ENCODE assay signal across 20 mouse cellular contexts in genomic region chr3:121982450-121982849, GRCm38 (mm10). TPM values are rescaled to one million over a fixed set of nuclear protein-coding genes. Genes with fewer than 3 reads are reported as not detected.
A peak's percentile ranks its signal among the peaks of the same experiment; 100 is the strongest.
DNase-seq lines count a peak whose midpoint lies in the region; ATAC-seq and TF ChIP-seq lines count a peak whose summit lies in the region.
"Had no signal": no experiment of that assay in that cellular context is flagged by ENCODE, and none has a peak within 500 bp of the region (broad histone marks: within the 10 kb centered on the region; RNA-seq: fewer than 3 reads in every experiment).

No protein-coding gene starts in this region.

- no peak overlapping the region for H3K4me3 ChIP-seq in kidney, embryonic 15.5 days (replicated peaks)
- no peak overlapping the region for H3K4me3 ChIP-seq in liver, postnatal 0 days (ENCODE audit: low read depth, low read length)
- no peak overlapping the region for H3K4me3 ChIP-seq in intestine, postnatal 0 days (ENCODE audit: low read depth, low read length)
- H3K4me3 ChIP-seq: forebrain, embryonic 15.5 days; hindbrain, embryonic 12.5 days; midbrain, embryonic 13.5 days; neural tube, embryonic 13.5 days had no signal

- peak overlapping the region; percentile 41; the same call in 1 of the 2 replicates for H3K27ac ChIP-seq in kidney, embryonic 15.5 days
- H3K27ac ChIP-seq in liver, postnatal 0 days (ENCODE audit: low read depth): no peak overlapping the region
- no peak overlapping the region for H3K27ac ChIP-seq in intestine, postnatal 0 days (ENCODE audit: low read depth, low read length)
- H3K27ac ChIP-seq: forebrain, embryonic 15.5 days; hindbrain, embryonic 12.5 days; liver, embryonic 14.5 days; midbrain, embryonic 13.5 days; stomach, postnatal 0 days had no signal

- no peak overlapping the region for H3K4me2 ChIP-seq in kidney, embryonic 15.5 days
- H3K4me2 ChIP-seq in liver, postnatal 0 days (ENCODE audit: low read depth, low read length): no peak overlapping the region
- H3K4me2 ChIP-seq in intestine, postnatal 0 days (replicated peaks; ENCODE audit: low read depth): no peak overlapping the region
- H3K4me2 ChIP-seq: forebrain, embryonic 15.5 days; hindbrain, embryonic 12.5 days; midbrain, embryonic 13.5 days; neural tube, embryonic 13.5 days had no signal

- ATAC-seq in kidney, embryonic 15.5 days (replicated peaks; ENCODE audit: low FRiP score): no peak
- no peak for ATAC-seq in liver, postnatal 0 days
- no peak for ATAC-seq in intestine, postnatal 0 days
- ATAC-seq: forebrain, embryonic 15.5 days; inflammation-experienced regulatory T-cells, adult 6 months; midbrain, embryonic 13.5 days had no signal

- WGBS in kidney, embryonic 15.5 days: 73% methylated on average over 4 of the region's 4 CpGs
- 41% methylated on average over 4 of the region's 4 CpGs for WGBS in liver, postnatal 0 days (ENCODE audit: insufficient replicate concordance)
- WGBS in intestine, postnatal 0 days: 68% methylated on average over 4 of the region's 4 CpGs

- H3K36me3 ChIP-seq in kidney, embryonic 15.5 days: peaks cover 18% of the 10 kb centered on the region; the same call in 1 of the 2 replicates
- H3K36me3 ChIP-seq in liver, postnatal 0 days (replicated peaks; ENCODE audit: insufficient read depth, low read length): peaks cover 6% of the 10 kb centered on the region; the same call in 1 of the 2 replicates
- no peaks in the 10 kb centered on the region for H3K36me3 ChIP-seq in intestine, postnatal 0 days (ENCODE audit: control insufficient read depth, insufficient read depth)
- H3K36me3 ChIP-seq: forebrain, embryonic 15.5 days; hindbrain, embryonic 12.5 days; midbrain, embryonic 13.5 days; neural tube, embryonic 13.5 days had no signal

- no peaks in the 10 kb centered on the region for H3K27me3 ChIP-seq in kidney, embryonic 15.5 days
- no peaks in the 10 kb centered on the region for H3K27me3 ChIP-seq in liver, postnatal 0 days (ENCODE audit: insufficient read depth, low read length)
- H3K27me3 ChIP-seq in intestine, postnatal 0 days (replicated peaks; ENCODE audit: control insufficient read depth, insufficient read depth, low read length): no peaks in the 10 kb centered on the region
- H3K27me3 ChIP-seq: CH12.LX; forebrain, embryonic 15.5 days; hindbrain, embryonic 12.5 days; midbrain, embryonic 13.5 days; neural tube, embryonic 13.5 days had no signal

- H3K4me1 ChIP-seq in kidney, embryonic 15.5 days: no peaks in the 10 kb centered on the region
- peaks cover 3% of the 10 kb centered on the region; the same call in 1 of the 2 replicates for H3K4me1 ChIP-seq in liver, postnatal 0 days (ENCODE audit: insufficient read depth)
- no peaks in the 10 kb centered on the region for H3K4me1 ChIP-seq in intestine, postnatal 0 days (replicated peaks; ENCODE audit: control insufficient read depth, insufficient read depth, low read length)
- H3K4me1 ChIP-seq: forebrain, embryonic 15.5 days; hindbrain, embryonic 12.5 days; midbrain, embryonic 13.5 days had no signal

- H3K9me3 ChIP-seq in kidney, embryonic 15.5 days (replicated peaks): no peaks in the 10 kb centered on the region
- H3K9me3 ChIP-seq in liver, postnatal 0 days (ENCODE audit: low read length): no peaks in the 10 kb centered on the region
- H3K9me3 ChIP-seq in intestine, postnatal 0 days (ENCODE audit: control insufficient read depth): no peaks in the 10 kb centered on the region
- H3K9me3 ChIP-seq: forebrain, embryonic 15.5 days; hindbrain, embryonic 12.5 days; midbrain, embryonic 13.5 days; neural tube, embryonic 13.5 days had no signal

- peak; percentile 41 for DNase-seq in heart, adult 8-10 months (ENCODE audit: low spot score)
- no peak for DNase-seq in heart, postnatal 4 days
- DNase-seq in kidney, adult 11 months: no peak
- peak; percentile 10 for DNase-seq in R1 (ENCODE audit: low read depth, low spot score)
- DNase-seq in kidney, postnatal 10 days: peak; percentile 25
- no peak for DNase-seq in liver, postnatal 0 days
- DNase-seq: adrenal gland, postnatal 25 days; cerebellum, adult 11-12 months; cerebellum, postnatal 14 days; right cerebral cortex, adult 18-20 months had no signal

- no peak overlapping the region for H3K9ac ChIP-seq in kidney, embryonic 15.5 days
- no peak overlapping the region for H3K9ac ChIP-seq in liver, postnatal 0 days (replicated peaks)
- no peak overlapping the region for H3K9ac ChIP-seq in intestine, postnatal 0 days (ENCODE audit: low read depth, low read length)
- H3K9ac ChIP-seq: forebrain, embryonic 15.5 days; hindbrain, embryonic 12.5 days; liver, embryonic 14.5 days; midbrain, embryonic 13.5 days; neural tube, embryonic 13.5 days had no signal

- TF ChIP-seq EP300 in liver, postnatal 0 days (IDR thresholded peaks at IDR 0.05; ENCODE audit: low read depth): no peak

- no peak for TF ChIP-seq CTCF in liver, postnatal 0 days (IDR thresholded peaks at IDR 0.05; ENCODE audit: low read depth)
- no peak for TF ChIP-seq CTCF in intestine, postnatal 0 days (IDR thresholded peaks at IDR 0.05; ENCODE audit: low read depth)

RNA-seq across cellular contexts. Expression of gene Arhgap29, which starts 30.1 kb away (rescaled TPM):
- 10 to 100 TPM; 33.4 to 38.6 (median 37.2) TPM for total RNA-seq in heart, adult 8-10 months (2022)
- 100 to 1,000 TPM; 107 to 114 TPM for total RNA-seq in heart, postnatal 4 days (2021)
- 43.3 and 47.9 TPM in 2 replicates for polyA plus RNA-seq in kidney, embryonic 15.5 days (2015; fragmentation: Nextera tagmentation; extraction: Ambion mirVana)
- polyA plus RNA-seq in liver, postnatal 0 days (2015; fragmentation: Nextera tagmentation; extraction: Ambion mirVana): 7.3 and 10.4 TPM in 2 replicates
- 10.3 and 14.2 TPM in 2 replicates for polyA plus RNA-seq in intestine, postnatal 0 days (2015; fragmentation: Nextera tagmentation; extraction: Ambion mirVana)

Comparison
In these comparisons a context has a peak if more than half of its experiments do, and no peak if none do; other contexts are left out.
1. DNase-seq: peak in heart, adult 8-10 months (single experiment), R1 (single experiment) and kidney, postnatal 10 days (single experiment); none in heart, postnatal 4 days (single experiment), kidney, adult 11 months (single experiment) and liver, postnatal 0 days (single experiment).